ENCODE assay signal across 10 mouse cellular contexts in genomic region chr7:137306127-137306526, GRCm38 (mm10). TPM values are rescaled to one million over a fixed set of nuclear protein-coding genes. Genes with fewer than 3 reads are reported as not detected.
DNase-seq lines count a peak whose midpoint lies in the region; ATAC-seq lines count a peak whose summit lies in the region.
"Had no signal": no experiment of that assay in that cellular context is flagged by ENCODE, and none has a peak within 500 bp of the region (broad histone marks: within the 10 kb centered on the region; RNA-seq: fewer than 3 reads in every experiment).

No protein-coding gene starts in this region.

- peaks cover 28% of the 10 kb centered on the region for H3K4me1 ChIP-seq in neural tube, embryonic 11.5 days (ENCODE audit: control insufficient read depth, insufficient read depth, low read length)
- H3K4me1 ChIP-seq in hindbrain, embryonic 12.5 days: peaks cover 60% of the 10 kb centered on the region
- H3K4me1 ChIP-seq in midbrain, embryonic 13.5 days (replicated peaks): peaks cover 81% of the 10 kb centered on the region

- H3K27ac ChIP-seq in neural tube, embryonic 11.5 days (ENCODE audit: low read depth, low read length): no peak overlapping the region
- peak overlapping the region; percentile 67 for H3K27ac ChIP-seq in hindbrain, embryonic 12.5 days
- H3K27ac ChIP-seq in midbrain, embryonic 13.5 days: peak overlapping the region; percentile 68

- DNase-seq in neural tube, embryonic 11.5 days (ENCODE audit: low spot score): no peak
- no peak for DNase-seq in neural tube, embryonic 10.5 days (ENCODE audit: extremely low spot score, low spot score)
- no peak for DNase-seq in layer of hippocampus, postnatal 25 days (ENCODE audit: extremely low spot score in 1 of 2, low spot score in 1 of 2)
- DNase-seq in heart, postnatal 14 days: no peak
- DNase-seq in urinary bladder, postnatal 4 days (ENCODE audit: low spot score in 2 of 2): no peak
- DNase-seq: forebrain, postnatal 0 days; thymus, postnatal 25 days had no signal

- peak overlapping the region; percentile 36 for H3K4me2 ChIP-seq in neural tube, embryonic 11.5 days (ENCODE audit: low read depth)
- peak overlapping the region; percentile 43 for H3K4me2 ChIP-seq in hindbrain, embryonic 12.5 days (replicated peaks)
- peak overlapping the region; percentile 55 for H3K4me2 ChIP-seq in midbrain, embryonic 13.5 days (replicated peaks)

- no peak overlapping the region for H3K9ac ChIP-seq in neural tube, embryonic 11.5 days (ENCODE audit: low read length)
- peak overlapping the region; percentile 46; the same call in 1 of the 2 replicates for H3K9ac ChIP-seq in hindbrain, embryonic 12.5 days
- peak overlapping the region; percentile 64 for H3K9ac ChIP-seq in midbrain, embryonic 13.5 days (replicated peaks)
- H3K9ac ChIP-seq: forebrain, postnatal 0 days had no signal

- ATAC-seq in neural tube, embryonic 11.5 days (ENCODE audit: insufficient read depth, low FRiP score, low TSS enrichment): no peak
- ATAC-seq in hindbrain, embryonic 12.5 days (ENCODE audit: low FRiP score): no peak
- no peak for ATAC-seq in midbrain, embryonic 13.5 days
- ATAC-seq: forebrain, postnatal 0 days; intestine, embryonic 16.5 days had no signal

- intact Hi-C loops in heart, postnatal 14 days (cut with DNase I): no loop called here

- H3K4me3 ChIP-seq in neural tube, embryonic 11.5 days (ENCODE audit: low read depth, low read length): no peak overlapping the region; the same call in 1 of the 2 replicates
- H3K4me3 ChIP-seq in hindbrain, embryonic 12.5 days: peak overlapping the region; percentile 15
- H3K4me3 ChIP-seq in midbrain, embryonic 13.5 days (replicated peaks): peak overlapping the region; percentile 40

- H3K27me3 ChIP-seq in neural tube, embryonic 11.5 days (ENCODE audit: control insufficient read depth, insufficient read depth, low read length): peaks cover 20% of the 10 kb centered on the region
- H3K27me3 ChIP-seq in hindbrain, embryonic 12.5 days: peaks cover 12% of the 10 kb centered on the region; the same call in 1 of the 2 replicates
- peaks cover 28% of the 10 kb centered on the region for H3K27me3 ChIP-seq in midbrain, embryonic 13.5 days

- H3K9me3 ChIP-seq in neural tube, embryonic 11.5 days (ENCODE audit: control insufficient read depth, low read length): no peaks in the 10 kb centered on the region
- no peaks in the 10 kb centered on the region for H3K9me3 ChIP-seq in hindbrain, embryonic 12.5 days (replicated peaks)
- no peaks in the 10 kb centered on the region for H3K9me3 ChIP-seq in midbrain, embryonic 13.5 days

- WGBS in neural tube, embryonic 11.5 days: 21% methylated on average over 9 of the region's 9 CpGs
- 26% methylated on average over 9 of the region's 9 CpGs for WGBS in hindbrain, embryonic 12.5 days
- WGBS in midbrain, embryonic 13.5 days: 32% methylated on average over 9 of the region's 9 CpGs

- H3K36me3 ChIP-seq in neural tube, embryonic 11.5 days (ENCODE audit: control insufficient read depth, insufficient read depth, low read length): no peaks in the 10 kb centered on the region
- 0 out of 2 replicates have a peak, but pooled peaks cover 5% of the 10 kb centered on the region for H3K36me3 ChIP-seq in hindbrain, embryonic 12.5 days
- 0 out of 2 replicates have a peak, but pooled peaks cover 5% of the 10 kb centered on the region for H3K36me3 ChIP-seq in midbrain, embryonic 13.5 days

RNA-seq across cellular contexts. Expression of gene Ebf3, which starts 8.1 kb away (rescaled TPM):
- polyA plus RNA-seq in neural tube, embryonic 11.5 days (2014; fragmentation: Nextera tagmentation; extraction: Ambion mirVana): 12.9 and 13.0 TPM in 2 replicates
- polyA plus RNA-seq in hindbrain, embryonic 12.5 days (2016; fragmentation: Nextera tagmentation; extraction: Ambion mirVana): 23.0 and 23.4 TPM in 2 replicates
- 18.1 and 18.2 TPM in 2 replicates for polyA plus RNA-seq in midbrain, embryonic 13.5 days (2015; fragmentation: Nextera tagmentation; extraction: Ambion mirVana)
- under 1 TPM; 0.42 to 0.54 TPM for total RNA-seq in layer of hippocampus, postnatal 25 days (2021)
- 10 to 100 TPM; 13.2 to 15.2 TPM for total RNA-seq in heart, postnatal 14 days (2021)
